Mouse (Mus musculus) cortical plate, adult 2 months (tissue): ENCODE data around the gene Bsg.

Experiments used
- CTCF ChIP-seq: fragments of 200-500 bp; IDR thresholded peaks from 2 replicates; pipeline ENCODE4 v1.5.1; 2011; ENCODE audit warnings: mild to moderate bottlenecking, control low read depth, low read length; ENCODE audit not compliant: insufficient read depth; ENCODE audit errors: extremely low read depth
- POLR2A ChIP-seq: fragments of 200-500 bp; IDR thresholded peaks from 2 replicates; pipeline ENCODE4 v1.6.1; 2011; ENCODE audit warnings: mild to moderate bottlenecking, low read length, control low read depth; ENCODE audit not compliant: insufficient read depth; ENCODE audit errors: extremely low read depth

DNA sequence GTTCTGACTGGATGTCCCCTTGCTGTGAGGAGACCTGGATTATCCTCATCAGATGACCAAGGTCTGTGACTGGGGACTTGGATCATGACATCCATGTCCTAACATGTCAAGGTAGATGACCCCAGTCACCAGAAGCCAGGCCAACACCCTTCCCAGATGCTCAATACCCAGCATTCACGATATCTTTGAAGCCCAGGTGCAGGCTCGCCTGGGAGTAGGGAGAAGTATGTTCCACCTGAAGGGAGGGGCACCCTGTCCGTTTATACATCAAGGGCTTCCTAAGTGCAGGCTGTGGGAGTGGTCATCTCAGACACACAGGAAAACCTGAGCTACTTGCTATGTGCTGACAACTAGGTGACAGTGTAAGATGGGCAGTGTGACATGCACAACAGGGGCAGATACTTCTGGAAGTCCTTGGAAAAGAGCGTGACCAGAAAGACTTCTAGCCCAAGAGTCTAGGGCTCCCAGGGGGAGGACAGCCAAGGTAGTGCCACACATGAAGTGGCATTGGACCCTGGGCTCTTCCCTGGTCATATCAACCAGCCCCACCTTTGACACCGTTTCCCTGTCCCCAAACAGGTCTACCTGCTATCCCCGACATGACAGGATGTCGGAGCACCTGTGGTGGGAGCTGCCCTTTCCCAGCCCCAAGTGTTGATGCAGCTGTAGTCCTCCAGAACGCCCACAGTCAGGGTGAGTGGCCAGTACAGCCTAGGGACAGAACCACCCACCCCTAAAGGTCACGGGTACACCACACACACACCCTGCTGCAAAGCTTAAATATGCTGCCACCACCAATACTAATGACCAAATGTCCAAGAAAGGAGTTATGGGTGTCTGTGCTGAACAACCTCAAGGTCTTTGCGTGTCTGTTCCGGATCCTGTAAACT lies 23.4 kb upstream of the Bsg start:
- TF ChIP-seq CTCF: no peak
- no peak for TF ChIP-seq POLR2A
